Mouse (Mus musculus) thymus, adult 2 months (tissue): ENCODE results near the gene Ptger4.

Source experiments
- CTCF ChIP-seq: fragments of 200-500 bp; IDR thresholded peaks from 2 replicates; pipeline ENCODE4 v1.5.1; 2012; ENCODE audit warnings: mild to moderate bottlenecking, control low read depth, low read length, moderate library complexity, borderline replicate concordance; ENCODE audit not compliant: control insufficient read depth, poor library complexity, insufficient read depth; ENCODE audit errors: extremely low read depth
- POLR2A ChIP-seq: fragments of 200-500 bp; IDR thresholded peaks from 2 replicates; pipeline ENCODE4 v1.6.1; 2012; ENCODE audit warnings: mild to moderate bottlenecking, low read length, control low read depth, moderate library complexity; ENCODE audit not compliant: control insufficient read depth, poor library complexity, insufficient read depth; ENCODE audit errors: extremely low read depth

- TF ChIP-seq CTCF (no peak), POLR2A (no peak)
Measured at GRCm38 (mm10) chr15:5279831-5280230, 35.8 kb upstream of the Ptger4 start.
